Mouse (Mus musculus) kidney, adult 2 months (tissue): ENCODE measurements around the gene Insrr.

Experiments used
- CTCF ChIP-seq: fragments of 200-500 bp; conservative IDR thresholded peaks from 2 replicates; pipeline ENCODE4 v1.5.1; 2011; ENCODE audit warnings: low read depth, mild to moderate bottlenecking, control low read depth, low read length, moderate library complexity, mixed read lengths; ENCODE audit not compliant: insufficient read depth, insufficient read length
- POLR2A ChIP-seq: fragments of 200-500 bp; IDR thresholded peaks from one replicate; pipeline ENCODE4 v1.6.1; 2011; ENCODE audit warnings: low read depth, low read length, control low read depth

- no peak for TF ChIP-seq POLR2A
- no peak for TF ChIP-seq CTCF
Measured at GRCm38 (mm10) chr3:87779086-87779485, 17.7 kb upstream of the Insrr start.
